Mouse (Mus musculus) lung, embryonic 16.5 days (tissue): ENCODE data around the gene Aif1l. TPM values are rescaled to one million over a fixed set of nuclear protein-coding genes. Genes with fewer than 3 reads are reported as not detected.

ENCODE experiments used
- ATAC-seq: fragments of 200-750 bp; cut with Nextera tagmentation; 2 replicates; pipeline ENCODE4 v1.8.0; 2017; ENCODE audit warnings: low read depth, mild to moderate bottlenecking, moderate library complexity
- H3K27ac ChIP-seq: fragments of 300-500 bp; sonication (generic); 2 replicates; pipeline ENCODE4 v1.5.1; 2014; ENCODE audit warnings: mild to moderate bottlenecking, control low read depth, low read length
- H3K27me3 ChIP-seq: fragments of 300-500 bp; sonication (generic); 2 replicates; pipeline ENCODE4 v1.6.1; 2014; ENCODE audit warnings: low read depth, low read length, mixed read lengths; ENCODE audit not compliant: control insufficient read depth, insufficient read depth
- H3K36me3 ChIP-seq: fragments of 300-500 bp; sonication (generic); 2 replicates; pipeline ENCODE4 v1.6.1; 2014; ENCODE audit warnings: low read length; ENCODE audit not compliant: control insufficient read depth, insufficient read depth
- H3K4me1 ChIP-seq: fragments of 300-500 bp; sonication (generic); replicated peaks from 2 replicates; pipeline ENCODE4 v1.6.1; 2014; ENCODE audit warnings: low read length, mixed read lengths; ENCODE audit not compliant: control insufficient read depth, insufficient read depth
- H3K4me2 ChIP-seq: fragments of 300-500 bp; sonication (generic); 2 replicates; pipeline ENCODE4 v1.6.1; 2014; ENCODE audit warnings: low read depth, low read length, control low read depth
- H3K4me3 ChIP-seq: fragments of 300-500 bp; sonication (generic); 2 replicates; pipeline ENCODE4 v1.5.1; 2014; ENCODE audit warnings: mild to moderate bottlenecking, low read length, control low read depth
- H3K9ac ChIP-seq: fragments of 300-500 bp; sonication (generic); 2 replicates; pipeline ENCODE4 v1.6.1; 2014; ENCODE audit warnings: low read length, control low read depth
- H3K9me3 ChIP-seq: fragments of 300-500 bp; sonication (generic); 2 replicates; pipeline ENCODE4 v1.6.1; 2016; ENCODE audit warnings: low read length; ENCODE audit not compliant: control insufficient read depth
- WGBS: fragments of 180-500 bp; shearing (Covaris S2); extraction: QIAGEN DNeasy Blood & Tissue Kit; methylation state at CpG from one replicate; pipeline ENCODE4 v1.1.7; 2014; 5-methylcytosine and 5-hydroxymethylcytosine counted together
- polyA plus RNA-seq: library from polyadenylated mRNA; unstranded; fragments of >200 nt; fragmentation: Nextera tagmentation; extraction: Ambion mirVana; gene quantifications from 2 replicates; pipeline ENCODE4 v1.2.1, GENCODE M21; 2015

Aif1l gene
- polyA plus RNA-seq, 1 experiment from 2014 or later, result 34.7 TPM

GRCm38 (mm10) chr2:31960986-31961385, 11.0 kb downstream of the Aif1l start:
- no peak overlapping the region for H3K27ac ChIP-seq
- H3K36me3 ChIP-seq, result no peaks in the 10 kb centered on the region
- no peak overlapping the region for H3K4me2 ChIP-seq
- H3K4me3 ChIP-seq, result no peak overlapping the region
- WGBS, result 91% methylated on average over 8 of the region's 8 CpGs
- H3K4me1 ChIP-seq, result peaks cover 10% of the 10 kb centered on the region
- no peaks in the 10 kb centered on the region for H3K9me3 ChIP-seq
- H3K9ac ChIP-seq, result no peak overlapping the region
- no peak for ATAC-seq
- no peaks in the 10 kb centered on the region for H3K27me3 ChIP-seq

GRCm38 (mm10) chr2:31961791-31962222, 11.9 kb downstream of the Aif1l start:
- WGBS, result 62% methylated on average over 4 of the region's 4 CpGs
- Histone ChIP-seq H3K4me1 (peaks cover 10% of the 10 kb centered on the region), H3K4me3 (no peak overlapping the region), H3K36me3 (no peaks in the 10 kb centered on the region), H3K9ac (0 out of 2 replicates have a peak overlapping the region, but pooled peaks have one; percentile 1), H3K4me2 (no peak overlapping the region), H3K27me3 (no peaks in the 10 kb centered on the region), H3K9me3 (no peaks in the 10 kb centered on the region), H3K27ac (peak overlapping the region; percentile 89)
- ATAC-seq, result no peak

GRCm38 (mm10) chr2:31962501-31963224, 12.7 kb downstream of the Aif1l start:
- Histone ChIP-seq H3K4me3 (no peak overlapping the region), H3K9ac (0 out of 2 replicates have a peak overlapping the region, but pooled peaks have one; percentile 1), H3K36me3 (no peaks in the 10 kb centered on the region), H3K4me1 (peaks cover 10% of the 10 kb centered on the region), H3K27ac (peak overlapping the region; percentile 89), H3K9me3 (no peaks in the 10 kb centered on the region), H3K27me3 (no peaks in the 10 kb centered on the region), H3K4me2 (no peak overlapping the region)
- 50% methylated on average over 8 of the region's 8 CpGs for WGBS
- ATAC-seq, result peak; percentile 86

- Histone ChIP-seq H3K27me3 (no peaks in the 10 kb centered on the region), H3K9ac (no peak overlapping the region), H3K4me3 (no peak overlapping the region), H3K4me1 (peaks cover 10% of the 10 kb centered on the region), H3K36me3 (no peaks in the 10 kb centered on the region), H3K4me2 (no peak overlapping the region), H3K27ac (peak overlapping the region; percentile 27), H3K9me3 (no peaks in the 10 kb centered on the region)
- WGBS, result 69% methylated on average over 7 of the region's 7 CpGs
- ATAC-seq, result peak; percentile 61
These were observed 13.6 kb downstream of the Aif1l start for GRCm38 (mm10) chr2:31963491-31963890.

GRCm38 (mm10) chr2:31964191-31964590, 14.3 kb downstream of the Aif1l start:
- Histone ChIP-seq H3K4me3 (no peak overlapping the region), H3K4me2 (no peak overlapping the region), H3K4me1 (peaks cover 10% of the 10 kb centered on the region), H3K9ac (no peak overlapping the region), H3K27me3 (no peaks in the 10 kb centered on the region), H3K36me3 (no peaks in the 10 kb centered on the region), H3K9me3 (no peaks in the 10 kb centered on the region), H3K27ac (no peak overlapping the region; the same call in 1 of the 2 replicates)
- no peak for ATAC-seq
- WGBS, result 71% methylated on average over 3 of the region's 3 CpGs

GRCm38 (mm10) chr2:31965110-31965509, 15.2 kb downstream of the Aif1l start:
- Histone ChIP-seq H3K9me3 (no peaks in the 10 kb centered on the region), H3K27me3 (no peaks in the 10 kb centered on the region), H3K27ac (no peak overlapping the region), H3K36me3 (no peaks in the 10 kb centered on the region), H3K4me1 (peaks cover 5% of the 10 kb centered on the region), H3K4me2 (no peak overlapping the region), H3K9ac (no peak overlapping the region), H3K4me3 (no peak overlapping the region)
- no peak for ATAC-seq

GRCm38 (mm10) chr2:31966801-31967200, 16.9 kb downstream of the Aif1l start:
- Histone ChIP-seq H3K4me1 (peaks cover 5% of the 10 kb centered on the region), H3K9me3 (no peaks in the 10 kb centered on the region), H3K4me3 (no peak overlapping the region), H3K9ac (no peak overlapping the region), H3K36me3 (no peaks in the 10 kb centered on the region), H3K27me3 (no peaks in the 10 kb centered on the region), H3K4me2 (no peak overlapping the region), H3K27ac (no peak overlapping the region)
- WGBS, result 70% methylated on average over 8 of the region's 8 CpGs
- no peak for ATAC-seq

GRCm38 (mm10) chr2:31972589-31972988, 22.6 kb downstream of the Aif1l start:
- H3K9me3 ChIP-seq, result no peaks in the 10 kb centered on the region
- H3K4me3 ChIP-seq, result no peak overlapping the region
- WGBS, result 83% methylated on average over 4 of the region's 4 CpGs
- H3K27ac ChIP-seq, result no peak overlapping the region
- H3K36me3 ChIP-seq, result peaks cover 11% of the 10 kb centered on the region
- no peak for ATAC-seq
- H3K4me2 ChIP-seq, result no peak overlapping the region
- H3K27me3 ChIP-seq, result no peaks in the 10 kb centered on the region
- H3K4me1 ChIP-seq, result peaks cover 13% of the 10 kb centered on the region
- no peak overlapping the region for H3K9ac ChIP-seq

GRCm38 (mm10) chr2:31974141-31974808, 24.3 kb downstream of the Aif1l start, which contains the start of gene Nup214:
TSS of gene Nup214 (plus strand) at chr2:31974436.
- H3K27ac ChIP-seq, result peak within 1 kb of the TSS; percentile 60
- ATAC-seq, result peak; percentile 100
- H3K4me3 ChIP-seq, result peak within 1 kb of the TSS; percentile 72
- H3K9me3 ChIP-seq, result no peaks in the 10 kb centered on the region
- H3K4me2 ChIP-seq, result peak within 1 kb of the TSS; percentile 85
- H3K27me3 ChIP-seq, result no peaks in the 10 kb centered on the region
- H3K36me3 ChIP-seq, result peaks cover 21% of the 10 kb centered on the region
- under 1% methylated on average over 60 of the region's 60 CpGs for WGBS
- H3K9ac ChIP-seq, result peak within 1 kb of the TSS; percentile 94
- peaks cover 13% of the 10 kb centered on the region for H3K4me1 ChIP-seq
